Mouse (Mus musculus): ENCODE results near the gene Cacna1a.

Gene Cacna1a

DNA sequence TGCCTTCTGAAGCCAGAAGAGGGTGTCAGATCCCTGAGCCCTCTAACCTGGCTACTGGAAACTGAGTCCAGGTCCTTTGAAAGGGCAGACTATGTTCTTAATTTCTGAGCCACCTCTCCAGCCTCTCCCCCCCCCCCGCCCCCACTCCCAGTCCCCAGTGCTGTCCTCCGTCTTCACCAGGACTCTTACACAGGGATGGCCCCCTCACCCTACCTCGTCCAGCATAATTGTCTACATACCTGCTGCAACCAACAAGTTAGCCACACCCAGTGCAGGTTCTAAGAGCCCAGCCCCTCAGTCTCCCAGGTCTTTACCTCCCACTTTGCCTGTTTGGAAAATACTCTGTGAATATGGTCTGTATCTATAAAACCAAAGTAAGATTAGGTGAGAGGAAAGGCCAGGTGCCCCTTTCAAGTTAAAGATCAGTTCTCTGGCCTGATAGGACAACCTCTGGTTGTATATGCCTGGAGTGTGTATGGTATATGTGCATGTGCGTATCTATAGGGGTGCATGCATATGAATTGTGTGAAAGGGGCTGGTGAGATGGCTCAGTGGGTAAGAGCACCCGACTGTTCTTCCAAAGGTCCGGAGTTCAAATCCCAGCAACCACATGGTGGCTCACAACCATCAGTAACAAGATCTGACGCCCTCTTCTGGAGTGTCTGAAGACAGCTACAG is 252.5 kb downstream of the Cacna1a start:
- no peak for DNase-seq

DNA sequence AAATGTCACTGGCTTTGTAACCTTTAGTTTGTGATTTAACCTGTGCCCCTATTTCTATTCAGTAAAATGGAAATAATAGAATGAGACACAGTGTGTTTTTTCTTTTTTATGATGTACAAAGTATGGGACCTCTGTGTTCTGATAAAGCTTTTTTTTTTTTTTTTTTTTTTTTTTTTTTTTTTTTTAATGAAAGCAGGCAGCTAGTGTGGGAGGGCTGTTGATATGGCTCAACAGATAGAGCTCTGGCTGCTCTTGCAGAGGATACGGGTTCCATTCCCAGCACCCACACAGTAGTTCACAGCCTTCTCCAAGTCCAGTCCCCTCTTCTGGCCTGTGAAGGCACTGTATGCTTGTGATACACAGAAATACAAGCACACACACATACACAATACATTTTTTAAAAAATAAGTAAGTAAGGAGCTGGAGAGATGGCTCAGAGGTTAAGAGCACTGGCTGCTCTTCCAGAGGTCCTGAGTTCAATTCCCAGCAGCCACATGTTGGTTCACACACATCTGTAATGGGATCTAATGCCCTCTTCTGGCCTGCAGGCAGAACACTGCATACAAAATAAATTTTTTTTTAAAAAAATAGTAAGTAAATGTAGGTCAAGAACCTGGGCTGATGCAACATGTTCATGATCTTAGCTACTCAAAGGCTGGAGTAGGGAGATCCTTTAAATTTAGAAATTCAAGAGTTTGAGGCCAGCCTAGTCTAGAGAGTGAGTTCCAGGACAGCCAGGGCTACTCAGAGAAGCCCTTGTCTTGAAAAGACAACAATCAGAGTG is 253.5 kb downstream of the Cacna1a start:
- no peak for DNase-seq

DNA sequence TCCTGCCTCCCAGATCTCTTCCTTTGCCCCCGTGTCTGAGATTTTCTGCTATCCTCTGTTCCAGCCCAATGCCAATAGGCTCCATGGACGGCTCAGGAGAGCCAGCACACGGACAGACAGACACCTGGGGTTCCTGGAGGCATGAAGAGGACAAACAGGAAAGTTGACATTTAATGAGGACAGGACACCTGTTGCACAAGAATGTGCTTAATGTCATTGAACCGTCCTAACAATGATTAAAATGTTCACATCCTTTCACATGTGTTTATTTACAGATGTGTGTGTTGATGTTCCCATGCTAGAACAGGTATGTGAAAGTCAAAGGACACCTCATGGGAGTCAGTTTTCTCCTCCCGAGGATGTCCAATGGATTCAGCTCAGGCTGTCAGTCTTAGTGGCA is 254.8 kb downstream of the Cacna1a start:
- DNase-seq, result no peak

DNA sequence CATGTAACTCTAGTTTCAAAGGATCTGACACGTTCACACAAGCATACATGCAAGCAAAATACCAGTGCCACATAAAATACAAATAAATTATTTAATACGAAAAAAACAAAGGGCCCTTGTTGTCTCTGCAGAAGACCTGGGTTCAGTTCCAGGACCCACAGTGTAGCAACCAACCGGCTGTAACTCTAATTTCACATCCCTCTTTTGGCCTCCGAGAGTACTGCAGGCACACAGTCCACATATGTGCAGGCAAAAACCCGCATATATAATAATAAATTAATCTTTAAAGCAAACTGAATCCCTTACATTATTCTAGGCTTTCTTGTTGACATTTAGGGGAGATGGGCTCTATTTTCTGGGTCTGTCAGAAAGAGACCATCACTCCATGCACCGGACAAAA is 258.6 kb downstream of the Cacna1a start:
- no peak for DNase-seq

DNA sequence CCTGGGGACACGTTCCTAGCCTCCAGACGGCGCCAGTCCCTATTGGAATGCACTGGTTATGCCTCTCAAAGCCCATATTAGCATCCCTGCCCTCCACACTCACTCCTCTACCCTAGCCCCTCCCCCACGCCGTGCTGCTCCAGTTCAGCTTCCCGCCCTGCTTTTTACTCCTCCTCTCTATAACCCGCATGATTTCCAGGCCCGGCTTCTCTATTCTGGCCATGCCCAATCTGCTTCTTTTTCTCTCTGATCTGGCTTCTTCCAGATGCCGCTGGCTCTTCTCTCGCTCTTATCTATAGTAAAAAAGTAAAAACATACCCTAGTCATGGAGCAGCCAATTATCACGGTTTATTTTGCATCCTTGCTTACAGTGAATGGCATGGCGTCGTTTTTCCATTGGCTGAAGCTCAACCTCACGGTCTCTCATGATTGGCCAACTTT is 259.2 kb downstream of the Cacna1a start:
- no peak for DNase-seq

DNA sequence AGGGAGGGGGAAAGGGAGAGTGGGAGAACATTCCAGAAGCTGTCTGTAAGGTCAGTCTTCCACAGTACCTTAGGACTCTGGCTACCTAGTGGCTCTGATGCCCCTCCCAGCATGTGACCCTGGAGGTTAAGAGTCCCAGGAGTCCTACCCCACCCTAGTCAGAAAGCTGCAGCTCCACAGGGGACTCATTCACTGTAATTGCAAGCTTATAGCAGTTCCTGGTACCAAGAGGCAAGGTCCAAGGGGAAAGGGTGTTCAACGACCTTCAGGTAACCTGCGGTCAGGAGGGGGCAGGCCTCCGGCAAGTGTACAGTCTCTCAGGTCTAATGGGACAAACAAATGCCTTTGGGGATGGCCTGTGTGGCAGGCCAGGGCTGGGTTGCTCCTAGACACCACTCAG is 262.0 kb downstream of the Cacna1a start:
- no peak for DNase-seq

DNA sequence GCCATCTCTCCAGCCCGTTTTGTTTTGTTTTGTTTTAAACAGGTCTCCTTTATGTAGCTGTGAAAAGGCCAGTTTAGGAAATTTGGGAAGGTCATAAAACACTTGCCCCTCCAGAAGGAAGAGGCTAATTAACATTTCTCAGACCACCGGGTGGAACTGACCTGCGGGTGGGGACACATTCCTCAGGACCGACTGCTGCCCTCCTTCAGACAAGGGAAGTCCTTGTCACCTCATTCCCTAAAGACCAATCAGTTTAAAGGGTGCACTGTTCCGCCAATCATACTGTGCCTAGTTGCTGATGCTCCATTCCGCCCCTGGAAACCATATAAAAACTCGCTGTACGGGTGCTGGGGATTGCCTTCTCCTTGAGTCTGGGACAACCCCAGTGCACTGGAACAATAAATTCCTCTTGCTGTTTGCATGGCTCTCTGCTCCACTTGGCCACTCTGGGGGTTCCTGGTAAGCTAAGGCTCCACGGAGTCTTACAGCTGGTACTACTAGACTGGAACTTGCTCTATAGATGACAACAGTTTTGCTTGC is 264.9 kb downstream of the Cacna1a start:
- DNase-seq, result no peak

DNA sequence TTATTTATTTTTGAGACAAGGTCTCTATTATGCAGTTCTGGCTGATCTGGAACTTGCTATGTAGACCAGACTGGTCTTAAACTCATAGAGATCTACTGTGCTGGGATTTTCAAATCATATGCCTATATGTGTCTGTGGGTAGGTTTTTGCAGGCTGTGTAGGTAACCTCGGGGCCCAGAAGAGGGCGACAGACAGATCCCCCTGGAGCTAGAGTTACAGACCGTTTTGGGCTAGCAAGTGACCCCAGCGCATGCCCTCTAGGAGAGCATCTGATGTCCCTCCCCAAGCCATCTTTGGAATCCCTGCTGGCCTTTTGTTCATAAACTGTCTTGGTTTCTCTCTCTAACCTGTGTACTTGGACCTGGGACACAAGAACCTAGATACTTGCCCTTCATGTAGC is 266.4 kb downstream of the Cacna1a start:
- DNase-seq, result peak in 1 of 2 experiments; percentile 54

DNA sequence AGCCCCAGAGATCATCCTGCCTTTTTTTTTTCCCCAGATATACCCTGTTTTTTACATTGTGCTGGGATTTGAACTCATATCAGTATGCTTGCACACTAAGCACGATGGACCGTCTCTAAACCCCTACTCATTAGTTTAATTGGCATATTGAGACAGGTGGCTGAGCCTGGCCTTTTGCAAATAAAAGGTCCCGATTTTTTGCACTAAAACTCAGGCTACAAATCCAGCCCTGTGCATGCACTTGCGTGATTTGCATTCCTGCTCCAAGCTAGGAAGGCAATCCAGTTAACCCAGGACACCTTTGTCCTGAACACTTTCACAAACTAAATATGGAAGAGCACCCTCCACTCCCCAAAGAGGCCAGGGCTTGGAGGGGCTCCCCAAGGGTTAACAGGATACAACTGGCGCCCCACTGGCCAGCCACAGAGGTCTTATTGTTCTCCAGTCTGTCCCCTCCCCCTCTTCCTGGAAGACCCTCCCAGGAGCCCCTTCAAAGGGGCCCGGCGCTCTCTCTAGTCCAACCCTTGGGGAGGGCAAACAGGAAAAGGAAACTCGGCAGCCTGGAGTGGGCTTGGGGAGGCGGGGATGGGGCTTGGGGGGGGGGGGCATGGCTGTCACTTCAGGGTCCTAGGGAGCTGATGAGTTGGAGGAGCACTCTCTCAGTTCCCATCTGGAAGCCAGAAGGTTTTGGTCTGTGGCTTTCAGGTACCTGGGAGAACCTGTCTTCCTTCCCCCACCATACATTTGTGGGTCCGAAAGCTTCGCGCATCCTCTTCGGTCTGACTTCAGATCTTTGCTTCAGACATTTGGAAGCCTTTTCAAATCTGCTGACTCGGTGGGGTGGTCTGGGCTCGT is 267.3 kb downstream of the Cacna1a start:
- DNase-seq, result peak; percentile 64 to 83

DNA sequence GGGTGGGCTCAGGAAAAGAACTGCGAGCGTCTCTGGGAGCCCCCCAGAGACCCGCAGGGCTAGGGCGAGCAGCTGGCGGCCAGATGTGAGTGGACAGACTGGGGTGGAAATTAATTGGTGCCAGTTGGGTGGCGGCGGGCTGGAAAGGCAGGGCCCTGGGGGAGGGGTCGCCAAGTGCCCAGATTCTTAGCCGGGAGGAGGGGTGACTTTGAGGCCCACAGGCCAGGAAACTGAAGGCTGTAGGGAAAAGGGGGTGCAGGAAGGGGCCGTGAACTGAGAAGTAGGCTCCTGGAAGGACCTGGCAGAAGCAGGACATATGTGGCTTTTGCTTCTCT is 267.9 kb downstream of the Cacna1a start:
- DNase-seq, result peak; percentile 59 to 61

DNA sequence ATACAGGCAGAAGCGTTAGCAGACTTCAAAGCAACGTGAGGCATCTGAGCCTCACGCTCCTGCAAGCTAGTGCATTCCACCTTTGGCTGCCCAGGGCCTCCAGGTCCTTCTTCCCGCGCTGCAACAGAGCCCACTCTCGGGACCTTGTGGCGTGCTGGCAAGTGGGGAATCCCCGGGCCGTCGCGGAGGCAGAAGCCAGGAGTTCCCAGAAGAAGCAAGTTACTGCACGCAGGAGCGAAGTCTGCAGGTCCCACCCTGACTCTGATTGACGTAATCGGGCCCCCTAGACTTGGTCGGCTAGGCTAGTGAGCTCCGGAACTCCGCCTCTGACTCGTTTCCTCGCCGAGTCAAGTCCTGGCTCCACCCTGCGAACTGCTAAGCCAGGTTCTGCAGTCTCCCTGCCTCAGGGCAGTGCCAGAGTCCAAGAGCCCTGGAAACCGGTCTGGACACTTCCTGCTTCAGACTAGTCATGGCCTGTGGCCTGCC is 268.4 kb downstream of the Cacna1a start:
- peak; percentile 91 to 95 for DNase-seq

DNA sequence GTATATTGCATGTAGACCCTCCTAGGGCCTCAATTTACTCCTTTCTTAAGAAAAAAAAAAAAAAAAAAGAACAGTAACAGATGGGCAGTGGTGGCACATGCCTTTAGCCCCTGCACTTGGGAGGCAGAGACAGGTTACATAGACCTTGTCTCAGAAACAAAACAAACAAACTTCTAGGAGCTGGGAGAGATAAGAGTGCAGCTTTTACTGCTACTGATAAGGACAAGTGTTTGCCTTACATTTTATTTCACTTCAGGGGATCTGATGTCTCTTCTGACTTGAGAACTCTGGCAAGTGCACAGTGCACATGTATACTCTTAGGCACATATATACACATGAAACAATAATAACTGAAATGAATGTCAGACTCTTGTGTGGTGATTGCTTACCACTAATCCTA is 269.0 kb downstream of the Cacna1a start:
- no peak for DNase-seq

DNA sequence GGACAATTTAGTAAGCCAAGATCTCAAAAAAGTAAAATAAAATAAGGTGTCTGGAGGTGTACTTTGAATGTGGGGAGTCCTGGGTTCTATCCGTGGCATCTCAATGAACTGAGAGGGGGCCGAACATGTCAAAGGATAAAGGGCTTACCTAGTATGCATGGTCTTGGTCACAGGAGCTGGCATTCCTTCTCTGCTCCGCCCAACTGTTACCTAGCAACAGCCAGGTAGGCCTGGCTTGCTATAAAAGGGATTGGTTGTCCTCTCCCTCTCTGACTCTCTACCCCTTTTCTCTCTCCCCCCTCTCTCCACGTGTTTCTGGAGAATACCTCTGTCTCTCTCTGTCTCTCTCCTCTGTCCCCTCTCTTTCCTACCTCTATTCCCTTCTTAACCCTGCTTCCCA is 269.4 kb downstream of the Cacna1a start:
- peak in 1 of 2 experiments; percentile 37 for DNase-seq

DNA sequence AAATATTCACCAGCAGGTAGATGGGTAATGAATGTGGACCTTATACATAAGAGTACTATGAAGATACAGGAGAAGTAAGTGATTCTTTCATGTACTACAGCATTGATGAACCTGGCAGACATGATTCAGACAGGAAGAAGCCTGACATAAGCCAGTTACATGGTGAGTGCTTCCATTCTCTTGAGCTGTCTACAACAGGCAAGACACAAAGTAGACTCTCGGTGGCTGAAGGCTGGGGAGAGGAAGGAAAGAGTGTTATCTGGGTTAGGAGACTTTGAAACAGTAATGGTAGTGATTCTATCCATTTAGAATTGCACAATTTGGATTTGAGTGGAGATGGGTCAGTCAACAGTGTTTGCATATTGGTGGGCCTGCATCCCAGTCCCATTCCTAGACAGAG is 270.7 kb downstream of the Cacna1a start:
- no peak for DNase-seq

DNA sequence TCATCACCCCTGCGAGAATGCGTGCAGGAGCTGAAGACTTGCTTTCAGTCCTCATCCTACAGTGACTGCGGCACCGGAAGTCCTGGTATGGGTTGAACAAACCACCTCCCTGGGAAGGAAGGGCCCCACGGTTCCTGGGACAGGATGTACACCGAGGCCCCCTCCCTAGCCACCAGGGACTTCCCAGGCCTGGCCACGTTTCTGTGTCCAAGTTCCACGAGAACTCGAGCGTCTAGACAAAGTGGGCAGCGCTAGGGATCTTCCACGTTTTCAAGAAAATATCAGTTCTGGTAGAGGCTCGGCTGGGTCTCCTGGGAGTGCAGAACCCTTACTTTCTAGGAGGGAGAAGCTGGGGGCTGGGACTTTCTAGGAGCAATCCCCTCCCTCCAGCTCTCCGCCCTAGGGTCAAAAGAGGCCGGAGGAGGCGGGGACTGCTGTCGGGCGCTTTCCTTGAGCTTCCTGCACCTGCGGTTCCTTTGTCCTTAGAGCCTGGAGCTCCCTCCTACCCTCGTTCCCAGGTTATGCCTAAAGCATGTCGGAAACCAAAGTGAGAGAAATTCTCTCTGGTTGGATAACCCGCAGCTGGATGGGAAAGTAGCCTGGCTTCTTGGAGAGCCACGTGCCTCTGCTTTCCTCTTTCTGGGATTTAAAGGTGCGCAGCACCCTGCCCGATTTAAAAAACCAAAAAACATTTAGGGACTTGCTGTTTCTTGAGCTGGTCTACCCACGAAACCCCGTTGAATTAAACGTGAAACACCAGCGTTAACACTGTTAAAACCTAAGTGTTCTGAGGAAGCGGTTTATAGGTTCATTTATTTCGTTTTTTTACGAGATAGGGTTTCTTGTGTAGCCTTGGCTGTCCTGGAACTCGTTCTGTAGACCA is 271.9 kb downstream of the Cacna1a start:
- DNase-seq, result peak; percentile 80 to 86

DNA sequence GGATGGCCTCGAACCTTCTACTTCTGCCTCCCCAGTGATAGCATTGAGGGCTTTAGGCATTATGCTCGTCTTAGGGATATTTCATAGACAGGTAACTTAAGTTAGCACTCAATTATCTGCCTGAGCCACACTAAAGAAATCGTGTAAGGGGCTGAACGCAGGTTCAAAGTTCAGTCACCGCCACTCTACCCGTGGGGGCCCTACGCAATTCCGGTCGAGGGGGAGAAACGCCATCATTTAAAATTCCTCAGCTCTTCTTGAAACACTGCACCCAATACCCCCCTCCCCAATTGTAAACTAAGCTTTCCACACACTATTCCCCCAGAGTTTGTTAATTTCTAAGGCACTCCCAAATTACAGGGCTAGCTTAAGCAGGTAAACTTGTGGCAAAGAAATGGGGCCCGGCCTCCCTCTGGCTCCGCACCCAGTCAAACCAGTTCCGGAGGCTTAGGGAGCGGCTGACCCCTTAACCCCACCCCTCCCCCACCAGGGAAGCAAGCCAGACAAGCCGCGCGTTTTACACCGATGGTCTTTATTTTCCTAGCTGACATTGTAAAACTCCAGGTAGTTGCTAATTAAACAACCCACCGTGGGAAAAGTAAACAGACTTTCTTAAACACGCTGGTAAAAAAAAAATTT is 272.7 kb downstream of the Cacna1a start:
- DNase-seq, result peak; percentile 81 to 83

DNA sequence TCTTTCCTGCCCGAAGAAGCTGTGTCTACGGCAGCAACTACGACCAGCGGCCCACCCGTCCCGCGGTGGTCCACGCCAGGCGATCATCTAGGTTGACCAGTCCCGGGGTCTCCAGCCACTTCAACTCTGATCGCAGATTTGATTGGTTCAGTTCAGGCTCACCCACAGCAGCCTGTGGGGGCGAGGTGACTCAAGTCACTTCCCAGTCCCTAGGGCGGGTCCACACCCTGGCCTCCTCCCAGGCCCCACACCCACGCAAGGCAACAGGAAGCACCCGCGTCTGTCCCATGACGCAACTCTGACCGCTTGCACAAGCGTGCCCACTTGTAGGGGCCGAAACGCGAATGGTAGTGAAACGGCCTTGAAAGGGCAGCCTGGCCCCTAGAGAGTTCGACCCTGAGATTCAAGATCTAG is 273.2 kb downstream of the Cacna1a start:
- peak; percentile 96 to 97 for DNase-seq

DNA sequence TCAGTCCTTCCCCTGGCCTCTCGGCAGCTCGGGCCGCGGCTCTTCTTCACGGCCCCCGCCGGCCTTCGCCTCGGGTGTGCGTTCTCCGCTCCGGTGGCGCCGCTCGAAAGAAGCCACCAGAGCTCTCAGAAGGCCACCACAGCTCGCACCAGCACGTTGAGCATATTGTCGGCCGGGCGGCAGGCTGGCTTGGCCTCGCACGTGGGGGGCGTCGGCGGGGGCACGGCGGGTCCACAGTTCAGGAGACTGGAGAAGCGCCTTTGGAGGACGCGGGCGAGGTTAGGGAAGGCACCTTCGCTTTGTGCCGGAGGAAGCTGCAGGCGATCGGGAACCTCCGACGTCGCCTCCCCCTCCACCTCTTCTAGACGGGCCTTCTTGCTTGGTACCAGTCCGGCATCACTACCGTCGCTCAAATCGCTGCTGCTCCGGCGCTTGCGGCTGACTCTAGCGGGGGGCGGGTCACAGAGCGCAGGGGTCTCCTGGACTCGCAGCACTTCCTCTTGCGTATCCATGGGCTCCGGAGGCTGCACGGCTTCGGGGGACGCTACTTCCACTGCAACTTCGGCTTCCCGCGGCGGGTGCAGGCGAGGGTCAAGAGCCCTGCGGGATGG is 273.8 kb downstream of the Cacna1a start:
- DNase-seq, result peak; percentile 71 to 75

DNA sequence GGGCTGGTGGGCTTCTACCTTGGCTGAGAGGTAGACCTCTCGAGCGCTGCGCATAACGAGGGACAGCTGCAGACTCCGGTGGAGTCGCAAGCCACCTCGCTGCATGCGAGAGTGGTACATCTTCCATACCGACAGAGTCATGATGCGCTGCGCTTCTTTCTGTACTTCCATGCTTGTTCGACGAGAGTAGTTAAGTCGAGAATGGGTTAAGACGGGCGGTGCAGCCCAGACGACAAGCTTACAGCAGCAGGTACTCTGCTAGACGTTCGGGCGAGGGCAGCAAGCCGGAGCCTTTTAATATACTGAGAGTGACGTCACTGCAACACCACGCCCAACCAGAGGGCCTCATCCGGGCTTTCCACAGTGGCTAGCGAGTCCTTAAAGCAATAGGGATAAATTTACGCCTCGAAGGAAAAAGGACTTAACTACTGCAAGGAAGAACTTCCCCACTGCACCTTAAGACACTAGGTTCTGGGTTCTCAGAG is 274.4 kb downstream of the Cacna1a start, which contains the start of gene Ier2:
Gene Ier2, minus strand, starts transcription at position 272 of the 485 bp plus-strand sequence.
- DNase-seq, result peak; percentile 97

DNA sequence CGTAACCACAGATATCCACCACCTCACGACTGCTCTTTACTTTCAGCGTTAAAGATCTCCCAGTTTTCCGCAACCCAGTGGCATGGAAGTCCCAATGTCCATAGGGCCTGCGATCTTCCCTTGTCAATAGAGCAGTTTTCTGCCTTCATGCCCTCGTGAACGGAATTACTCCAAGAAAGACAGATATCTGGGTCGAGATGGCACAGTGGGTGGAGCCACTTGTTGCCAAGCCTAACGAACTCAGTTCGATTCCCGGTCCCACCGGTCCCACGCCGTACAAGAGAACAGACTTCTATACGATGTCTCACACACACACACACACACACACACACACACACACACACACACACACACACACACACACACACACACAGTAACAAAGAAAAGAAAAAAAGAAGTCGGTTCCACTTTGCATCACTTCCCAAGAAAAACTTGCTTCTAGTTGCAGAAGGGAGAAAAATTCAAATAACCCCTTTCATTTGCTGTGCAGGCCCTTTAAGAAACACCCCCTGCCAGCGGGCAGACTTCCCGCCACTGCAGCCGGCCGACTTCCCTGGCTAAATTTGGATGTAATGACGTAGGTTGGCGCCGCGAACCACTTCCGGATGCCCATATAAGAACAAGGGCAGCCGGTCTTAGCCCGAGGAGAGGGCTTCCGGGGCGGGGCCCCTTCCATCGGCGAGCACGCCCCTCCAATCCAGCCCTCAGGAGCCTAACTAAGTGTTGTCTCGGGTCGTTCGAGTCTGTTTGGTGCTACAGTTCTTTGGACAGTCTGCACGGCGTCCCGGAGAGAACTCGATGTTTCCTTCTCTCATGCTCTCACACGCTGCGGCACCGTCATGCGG is 275.5 kb downstream of the Cacna1a start:
- DNase-seq, result peak; percentile 98 to 99
